Mouse (Mus musculus) forebrain, embryonic 16.5 days (tissue): ENCODE data around the gene Trhr2. TPM values are rescaled to one million over a fixed set of nuclear protein-coding genes. Genes with fewer than 3 reads are reported as not detected.
A peak's percentile ranks its signal among the peaks of the same experiment; 100 is the strongest.

Experiments
- ATAC-seq: fragments of 200-750 bp; cut with Nextera tagmentation; 2 replicates; pipeline ENCODE4 v1.8.0; 2017; ENCODE audit warnings: mild to moderate bottlenecking, moderate library complexity
- H3K27ac ChIP-seq: fragments of 300-500 bp; sonication (generic); 2 replicates; pipeline ENCODE4 v1.5.1; 2014; ENCODE audit warnings: low read length, control low read depth
- H3K27me3 ChIP-seq: fragments of 300-500 bp; sonication (generic); replicated peaks from 2 replicates; pipeline ENCODE4 v1.6.1; 2014; ENCODE audit warnings: low read length; ENCODE audit not compliant: control insufficient read depth, insufficient read depth
- H3K36me3 ChIP-seq: fragments of 300-500 bp; sonication (generic); 2 replicates; pipeline ENCODE4 v1.6.1; 2014; ENCODE audit not compliant: control insufficient read depth, insufficient read depth
- H3K4me1 ChIP-seq: fragments of 300-500 bp; sonication (generic); replicated peaks from 2 replicates; pipeline ENCODE4 v1.6.1; 2014; ENCODE audit warnings: low read length; ENCODE audit not compliant: control insufficient read depth, insufficient read depth
- H3K4me2 ChIP-seq: fragments of 300-500 bp; sonication (generic); 2 replicates; pipeline ENCODE4 v1.6.1; 2014; ENCODE audit warnings: mild to moderate bottlenecking, low read length, control low read depth
- H3K4me3 ChIP-seq: fragments of 300-500 bp; sonication (generic); replicated peaks from 2 replicates; pipeline ENCODE4 v1.5.1; 2014; ENCODE audit warnings: mild to moderate bottlenecking, low read length, control low read depth
- H3K9ac ChIP-seq: fragments of 300-500 bp; sonication (generic); replicated peaks from 2 replicates; pipeline ENCODE4 v1.6.1; 2014; ENCODE audit warnings: low read depth, low read length, control low read depth
- H3K9me3 ChIP-seq: fragments of 300-500 bp; sonication (generic); 2 replicates; pipeline ENCODE4 v1.6.1; 2016; ENCODE audit warnings: low read length; ENCODE audit not compliant: control insufficient read depth
- WGBS: fragments of 180-500 bp; shearing (Covaris S2); extraction: QIAGEN DNeasy Blood & Tissue Kit; methylation state at CpG from one replicate; pipeline ENCODE4 v1.1.7; 2014; 5-methylcytosine and 5-hydroxymethylcytosine counted together
- polyA plus RNA-seq: library from polyadenylated mRNA; unstranded; fragments of >200 nt; fragmentation: Nextera tagmentation; extraction: Ambion mirVana; gene quantifications from 2 replicates; pipeline ENCODE4 v1.2.1, GENCODE M21; 2015

Trhr2 gene
- polyA plus RNA-seq, 1 experiment from 2014 or later: not detected

DNA sequence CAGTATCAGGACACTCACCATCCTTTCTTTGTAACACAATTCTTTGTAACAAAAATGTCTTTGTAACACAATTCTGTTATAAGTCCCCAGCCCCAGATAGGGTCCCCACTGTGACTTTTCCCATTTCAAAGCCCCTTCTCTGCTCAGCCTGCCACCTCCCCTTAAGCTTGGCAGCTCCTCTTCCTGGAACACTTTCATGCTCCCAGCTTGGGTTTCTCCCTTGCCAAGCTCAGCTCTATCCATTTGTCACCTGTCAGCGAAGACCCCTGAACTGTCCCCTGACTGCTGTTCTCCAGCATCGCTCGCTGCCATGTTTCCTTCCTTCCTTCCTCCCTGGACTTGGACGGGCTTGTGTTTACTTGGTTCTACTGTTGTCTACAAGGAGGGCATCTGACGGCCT is 2.9 kb downstream of the Trhr2 start:
- H3K9ac ChIP-seq: no peak overlapping the region
- H3K36me3 ChIP-seq: no peaks in the 10 kb centered on the region
- no peak overlapping the region for H3K4me2 ChIP-seq
- no peak overlapping the region for H3K4me3 ChIP-seq
- no peaks in the 10 kb centered on the region; the same call in none of the 2 replicates for H3K27me3 ChIP-seq
- no peaks in the 10 kb centered on the region for H3K9me3 ChIP-seq
- no peaks in the 10 kb centered on the region for H3K4me1 ChIP-seq
- H3K27ac ChIP-seq: no peak overlapping the region
- 75% methylated on average over 5 of the region's 5 CpGs for WGBS
- ATAC-seq: no peak

DNA sequence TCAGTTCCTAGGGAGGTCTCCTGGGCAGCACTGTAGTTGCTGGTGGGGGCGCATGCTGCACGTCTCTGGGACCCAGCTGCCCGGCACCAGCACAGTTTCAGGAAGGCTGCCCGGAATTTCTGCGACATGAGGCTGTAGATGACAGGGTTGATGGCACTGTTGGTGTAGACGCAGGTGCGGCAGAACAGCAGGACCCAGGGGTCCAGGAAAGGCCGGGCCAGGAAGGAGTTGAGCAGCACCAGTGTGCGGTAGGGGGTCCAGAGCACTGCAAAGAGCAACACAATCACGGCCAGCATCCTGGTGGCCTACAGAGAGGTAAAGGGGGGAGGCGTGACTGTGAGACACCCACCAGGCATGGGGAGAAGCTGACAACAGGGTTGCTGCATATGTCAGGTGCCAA is 3.3 kb downstream of the Trhr2 start:
- peaks cover 2% of the 10 kb centered on the region for H3K27me3 ChIP-seq
- WGBS: 66% methylated on average over 11 of the region's 11 CpGs
- no peak overlapping the region for H3K4me2 ChIP-seq
- no peak overlapping the region for H3K27ac ChIP-seq
- H3K36me3 ChIP-seq: no peaks in the 10 kb centered on the region
- H3K4me3 ChIP-seq: no peak overlapping the region
- no peaks in the 10 kb centered on the region for H3K4me1 ChIP-seq
- H3K9me3 ChIP-seq: no peaks in the 10 kb centered on the region
- no peak for ATAC-seq
- no peak overlapping the region for H3K9ac ChIP-seq

DNA sequence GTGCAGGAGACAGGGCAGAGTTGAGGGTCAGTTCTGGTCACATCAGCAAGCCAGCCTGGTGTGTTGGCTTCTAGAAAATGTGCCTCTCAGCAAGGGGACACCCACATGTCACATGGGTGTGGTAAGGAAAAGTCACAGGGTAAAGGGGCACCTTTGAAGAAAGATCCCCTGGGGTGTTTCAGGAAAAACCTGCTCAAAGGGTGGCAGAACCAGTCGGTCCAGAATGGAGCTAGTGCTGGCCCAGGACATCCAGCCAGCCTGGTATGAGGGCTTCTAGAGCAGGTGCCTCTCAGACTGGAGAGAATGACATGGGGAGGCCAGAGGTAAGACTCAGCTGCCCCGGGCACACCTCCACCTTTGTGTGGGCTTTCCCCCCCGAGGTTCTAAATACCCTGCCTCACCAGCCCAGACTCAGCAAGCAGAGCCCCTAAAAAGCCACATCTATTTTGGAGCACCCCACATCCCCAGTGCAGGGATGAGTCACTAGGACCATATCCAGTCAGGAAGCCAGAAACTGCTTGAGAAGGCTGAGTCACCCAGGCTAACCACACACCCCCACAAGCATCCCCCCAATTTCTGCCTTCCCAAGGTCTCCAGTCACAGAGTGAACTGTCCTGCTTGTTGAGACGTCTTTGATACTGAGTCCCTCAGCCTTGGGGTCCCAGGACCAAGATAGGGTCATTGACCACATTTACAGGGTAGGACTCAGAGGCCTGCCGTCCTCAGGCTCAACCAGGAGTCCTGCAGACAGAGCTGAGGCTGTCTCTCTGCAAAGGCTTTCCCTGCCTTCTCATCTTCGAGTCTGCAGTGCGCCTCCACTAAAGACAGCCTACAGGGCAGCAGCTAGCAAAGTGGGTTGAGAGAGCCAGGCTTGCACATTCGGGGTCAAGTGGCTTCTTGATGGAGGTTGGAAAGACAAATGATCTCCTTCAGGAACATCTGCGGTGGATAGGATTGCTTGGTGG is 4.6 kb downstream of the Trhr2 start:
- Histone ChIP-seq H3K4me2 (no peak overlapping the region), H3K27me3 (peaks cover 4% of the 10 kb centered on the region; the same call in 1 of the 2 replicates), H3K36me3 (no peaks in the 10 kb centered on the region), H3K4me1 (no peaks in the 10 kb centered on the region), H3K4me3 (no peak overlapping the region), H3K9me3 (no peaks in the 10 kb centered on the region), H3K27ac (no peak overlapping the region), H3K9ac (no peak overlapping the region)
- no peak for ATAC-seq
- WGBS: 70% methylated on average over 9 of the region's 9 CpGs

DNA sequence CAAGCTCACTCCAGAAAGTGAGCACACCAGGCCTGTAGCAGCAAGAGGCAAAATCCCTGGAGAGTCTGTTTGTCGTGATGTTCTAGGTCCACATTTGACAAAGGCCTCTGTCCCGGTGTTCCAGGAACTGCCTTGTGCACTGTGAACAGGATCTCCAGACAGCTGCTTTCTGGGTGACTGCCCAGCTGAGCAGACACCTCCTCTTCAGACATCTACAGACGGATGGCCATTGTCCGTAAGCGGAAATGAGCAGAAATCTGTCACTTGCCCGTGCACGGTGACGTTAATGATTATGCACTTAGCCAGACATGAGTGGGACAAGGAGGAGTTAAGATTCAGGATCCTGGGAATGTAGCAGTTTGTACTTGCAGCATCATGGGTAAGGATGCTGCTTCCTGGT is 6.4 kb downstream of the Trhr2 start:
- Histone ChIP-seq H3K4me2 (no peak overlapping the region), H3K27ac (no peak overlapping the region), H3K9ac (no peak overlapping the region), H3K36me3 (no peaks in the 10 kb centered on the region), H3K27me3 (peaks cover 4% of the 10 kb centered on the region; the same call in 1 of the 2 replicates), H3K4me3 (no peak overlapping the region), H3K9me3 (no peaks in the 10 kb centered on the region), H3K4me1 (peaks cover 5% of the 10 kb centered on the region)
- no peak for ATAC-seq
- WGBS: 83% methylated on average over 8 of the region's 8 CpGs

DNA sequence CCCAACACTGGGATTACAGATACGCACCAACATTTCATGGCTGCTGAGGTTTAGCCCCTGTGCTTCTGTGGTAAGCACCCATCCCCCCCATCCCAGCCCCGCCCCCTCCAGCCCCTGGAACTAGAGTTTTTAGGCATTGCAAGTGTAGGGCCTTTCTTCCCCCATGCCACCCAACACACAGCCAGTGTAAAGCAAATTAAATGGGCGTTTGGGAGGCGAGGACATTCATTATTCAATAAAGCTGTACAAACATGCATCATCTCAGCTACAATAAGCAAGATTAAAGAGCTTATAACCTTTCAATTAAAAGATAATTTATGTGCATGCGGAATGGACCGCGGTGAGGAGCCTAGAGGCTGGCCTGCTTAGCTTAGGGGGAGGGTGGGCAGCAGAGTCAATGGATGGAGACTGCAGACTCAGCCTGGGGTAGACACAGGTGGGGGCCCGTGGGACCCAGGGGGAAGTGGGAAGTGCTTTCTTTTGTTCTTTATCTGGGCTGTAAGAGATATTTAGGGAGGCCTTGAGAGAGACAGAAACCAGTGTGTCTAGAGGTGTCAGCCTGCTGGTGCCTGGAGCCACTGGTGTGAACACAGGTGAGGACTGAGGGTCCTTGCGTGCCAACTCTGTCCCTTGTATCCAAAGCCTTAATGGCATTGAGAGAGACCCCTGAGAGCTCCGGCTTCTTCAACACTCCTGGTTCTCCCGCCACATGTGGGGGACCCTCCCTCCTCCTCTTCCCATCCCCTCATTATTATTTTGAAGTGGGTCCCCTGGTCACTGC is 10.0 kb downstream of the Trhr2 start:
- H3K9me3 ChIP-seq: no peaks in the 10 kb centered on the region
- H3K9ac ChIP-seq: no peak overlapping the region
- no peaks in the 10 kb centered on the region for H3K36me3 ChIP-seq
- H3K27ac ChIP-seq: no peak overlapping the region
- peaks cover 14% of the 10 kb centered on the region for H3K4me1 ChIP-seq
- H3K4me3 ChIP-seq: no peak overlapping the region
- 0 out of 2 replicates have a peak, but pooled peaks have one; percentile 31 for ATAC-seq
- no peak overlapping the region for H3K4me2 ChIP-seq
- WGBS: 11% methylated on average over 11 of the region's 11 CpGs
- H3K27me3 ChIP-seq: peaks cover 9% of the 10 kb centered on the region; the same call in 1 of the 2 replicates

DNA sequence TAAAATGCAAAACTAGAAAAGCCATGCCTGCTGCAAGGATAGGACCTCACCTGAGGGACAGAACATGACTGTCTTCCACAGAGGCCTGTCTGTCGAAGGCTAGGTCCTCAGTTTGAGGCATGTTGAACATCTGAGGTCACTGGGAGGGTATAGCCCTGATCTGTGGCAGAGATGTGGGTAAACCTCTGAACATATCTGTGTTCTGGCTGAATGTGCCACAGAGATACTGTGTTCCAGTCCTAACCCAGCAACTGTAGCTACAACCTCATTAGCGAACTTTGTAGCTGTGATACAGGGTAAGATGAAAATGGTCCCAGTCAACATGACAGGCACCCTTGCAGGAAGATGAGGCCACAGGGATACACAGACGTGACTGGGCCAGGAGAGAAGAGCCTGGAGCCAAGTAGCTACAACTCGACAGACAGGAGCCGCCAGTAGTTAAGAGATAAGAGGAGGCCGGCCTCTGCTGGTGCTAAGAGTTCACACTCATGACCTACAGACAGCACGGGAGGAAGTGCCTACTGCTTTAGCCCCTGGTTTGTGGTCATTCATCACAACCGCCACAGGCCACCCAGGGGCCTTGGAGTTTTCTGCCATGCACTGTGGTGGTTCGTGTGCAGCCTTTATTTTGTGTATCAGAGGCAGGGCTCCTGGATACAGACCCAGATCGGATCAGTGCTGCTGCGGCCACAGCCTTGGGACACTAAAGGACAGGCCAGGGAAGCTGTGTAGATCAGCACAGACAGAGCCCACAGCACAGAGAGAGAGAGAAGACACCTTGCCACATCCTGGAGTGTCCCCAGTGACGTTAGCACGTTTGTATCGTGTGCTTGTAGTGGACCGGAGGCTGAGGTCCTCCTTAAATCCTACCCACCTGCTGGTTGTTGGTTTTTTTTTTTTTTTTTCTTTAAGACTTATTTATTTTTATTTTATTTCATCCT is 10.9 kb downstream of the Trhr2 start:
- no peak for ATAC-seq

DNA sequence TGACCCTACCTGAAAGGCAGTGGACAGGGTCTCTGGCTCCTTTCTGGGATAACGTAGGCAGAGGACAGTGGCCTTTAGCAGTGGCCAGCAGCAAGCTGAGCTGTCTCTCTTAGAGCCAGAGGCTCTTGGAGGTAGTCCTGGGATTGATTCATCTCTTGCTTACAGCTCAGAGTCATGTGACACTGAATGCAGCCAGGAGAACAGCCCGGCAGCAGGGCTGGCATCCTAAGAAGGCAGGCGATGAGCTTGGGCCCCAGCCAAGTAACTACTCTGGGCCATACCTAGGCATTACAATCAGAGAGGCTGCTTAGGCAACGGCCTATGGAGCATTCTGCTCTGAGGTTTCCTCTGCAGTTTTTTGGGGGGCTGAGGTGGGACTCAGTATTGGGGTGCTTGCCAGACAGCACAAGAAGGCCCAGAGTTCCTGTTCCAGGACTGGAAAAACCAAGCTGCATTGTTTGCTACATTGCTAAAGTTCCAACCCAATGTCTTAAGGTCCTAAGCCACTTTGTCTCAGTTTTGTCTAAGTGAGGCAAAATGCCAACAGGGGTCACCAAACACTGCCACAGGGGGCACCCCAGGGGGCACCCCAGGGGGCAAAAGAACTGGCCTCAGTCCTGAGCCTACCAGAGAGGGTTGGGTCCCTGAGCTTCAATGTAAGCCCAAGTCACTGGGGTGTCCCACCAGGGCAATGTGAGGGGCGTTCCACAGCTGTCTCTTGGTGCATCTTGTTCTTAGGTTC is 12.6 kb downstream of the Trhr2 start:
- Histone ChIP-seq H3K27ac (peak overlapping the region; percentile 39; the same call in 1 of the 2 replicates), H3K4me3 (no peak overlapping the region), H3K36me3 (no peaks in the 10 kb centered on the region), H3K9me3 (no peaks in the 10 kb centered on the region), H3K4me1 (peaks cover 26% of the 10 kb centered on the region), H3K27me3 (peaks cover 23% of the 10 kb centered on the region), H3K9ac (no peak overlapping the region), H3K4me2 (no peak overlapping the region)
- 48% methylated on average over 5 of the region's 5 CpGs for WGBS
- ATAC-seq: peak; percentile 82

More for the DNA sequence above, 10.9 kb downstream of the Trhr2 start:
- H3K27me3 ChIP-seq: peaks cover 15% of the 10 kb centered on the region
- H3K9ac ChIP-seq: no peak overlapping the region
- H3K27ac ChIP-seq: no peak overlapping the region
- H3K4me2 ChIP-seq: no peak overlapping the region
- WGBS: 49% methylated on average over 15 of the region's 15 CpGs
- no peaks in the 10 kb centered on the region for H3K36me3 ChIP-seq
- H3K4me3 ChIP-seq: no peak overlapping the region
- no peaks in the 10 kb centered on the region for H3K9me3 ChIP-seq
- H3K4me1 ChIP-seq: peaks cover 14% of the 10 kb centered on the region
